Mouse (Mus musculus) E14TG2a.4 (cell line): ENCODE results near the gene Kcnab2.

Source experiments
- CTCF ChIP-seq: conservative IDR thresholded peaks from 2 replicates; pipeline ENCODE4 v1.5.1; 2014; ENCODE audit warnings: low read length
- POU5F1 ChIP-seq: IDR thresholded peaks from 2 replicates; pipeline ENCODE4 v1.6.1; 2014; ENCODE audit warnings: low read length, borderline replicate concordance

- TF ChIP-seq CTCF, result no peak
- TF ChIP-seq POU5F1, result no peak
Observed at GRCm38 (mm10) chr4:152490311-152490710, 12.6 kb upstream of the Kcnab2 start.
